In the genomic region with DNA sequence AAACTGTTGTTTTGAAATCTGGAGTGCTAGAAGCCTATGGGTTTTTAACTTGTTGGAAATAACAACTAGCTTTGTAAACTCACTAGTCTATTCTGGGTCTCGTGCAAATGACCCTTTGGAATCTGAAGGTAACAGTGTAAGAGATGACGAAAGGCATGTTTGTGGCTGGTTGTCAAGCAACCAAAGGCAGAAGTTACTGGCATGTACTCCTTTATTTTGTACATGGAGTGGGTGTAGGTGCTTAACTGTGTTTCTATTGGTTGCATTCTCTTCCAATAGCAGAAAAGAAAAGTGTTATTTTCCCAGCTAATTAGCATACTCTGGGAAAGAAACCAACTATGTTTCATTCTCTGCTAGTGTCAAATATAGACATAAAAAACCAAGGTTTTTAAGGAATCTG, we compare ENCODE assay signal across 8 mouse cellular contexts. TPM values are rescaled to one million over a fixed set of nuclear protein-coding genes. Genes with fewer than 3 reads are reported as not detected.
DNase-seq lines count a peak whose midpoint lies in the region; ATAC-seq and TF ChIP-seq lines count a peak whose summit lies in the region.

No protein-coding gene starts in this region.

- H3K79me2 ChIP-seq in liver, adult 2 months (ENCODE audit: control insufficient read depth, insufficient read depth, low read length) = no peaks in the 10 kb centered on the region

- no peaks in the 10 kb centered on the region for H3K36me3 ChIP-seq in liver, adult 2 months (ENCODE audit: control insufficient read depth, insufficient read depth, low read length)
- H3K36me3 ChIP-seq in liver, embryonic 11.5 days (ENCODE audit: control insufficient read depth, insufficient read depth, low read length) = no peaks in the 10 kb centered on the region

- WGBS in liver, adult 2 months = 17% methylated on average over 2 of the region's 2 CpGs
- 70% methylated on average over 2 of the region's 2 CpGs for whole genome bisulfite sequencing in liver, embryonic 11.5 days

- DNase-seq in frontal cortex, adult 2 months (ENCODE audit: extremely low spot score in 1 of 2, low spot score in 1 of 2) = no peak
- peak; percentile 99 for DNase-seq in liver, adult 2 months (ENCODE audit: extremely low read depth, low read depth, low spot score)
- DNase-seq in liver, embryonic 11.5 days (ENCODE audit: low spot score) = no peak
- peak; percentile 56 for DNase-seq in heart, adult 8-10 months (ENCODE audit: low spot score)
- DNase-seq in lung, postnatal 10 days = peak; percentile 8
- no peak for DNase-seq in ovary, postnatal 14 days (ENCODE audit: low spot score)
- DNase-seq in right cerebral cortex, postnatal 25 days = no peak

- H3K4me1 ChIP-seq in liver, adult 2 months (ENCODE audit: control insufficient read depth, insufficient read depth, low read length) = peaks cover 25% of the 10 kb centered on the region
- H3K4me1 ChIP-seq in liver, embryonic 11.5 days (replicated peaks; ENCODE audit: control insufficient read depth, insufficient read depth, low read length) = no peaks in the 10 kb centered on the region

- no peak overlapping the region for H3K4me2 ChIP-seq in liver, embryonic 11.5 days

- peak; percentile 92 for ATAC-seq in frontal cortex, adult (ENCODE audit: low TSS enrichment)
- no peak for ATAC-seq in liver, embryonic 11.5 days (replicated peaks; ENCODE audit: low FRiP score)

- H3K9ac ChIP-seq in liver, adult 2 months (ENCODE audit: low read depth, low read length) = no peak overlapping the region
- H3K9ac ChIP-seq in liver, embryonic 11.5 days (ENCODE audit: low read depth, low read length) = no peak overlapping the region

- no peak for TF ChIP-seq CTCF in liver, adult 2 months (IDR thresholded peaks at IDR 0.05; ENCODE audit: low read depth, low read length)

- no peaks in the 10 kb centered on the region for H3K27me3 ChIP-seq in liver, adult 2 months (ENCODE audit: control insufficient read depth, insufficient read depth, low read length)
- no peaks in the 10 kb centered on the region for H3K27me3 ChIP-seq in liver, embryonic 11.5 days (replicated peaks; ENCODE audit: control insufficient read depth, insufficient read depth, low read length)

- no peak overlapping the region for H3K4me3 ChIP-seq in liver, adult 2 months (ENCODE audit: insufficient read depth, low read depth, low read length)
- H3K4me3 ChIP-seq in liver, embryonic 11.5 days (ENCODE audit: low read depth, low read length) = no peak overlapping the region

- TF ChIP-seq POLR2A in liver, adult 2 months (IDR thresholded peaks at IDR 0.05; ENCODE audit: extremely low read depth, insufficient read depth, low read length) = no peak

- no peak overlapping the region for H3K27ac ChIP-seq in liver, adult 2 months (replicated peaks; ENCODE audit: insufficient read depth, low read depth, low read length)
- H3K27ac ChIP-seq in liver, embryonic 11.5 days (ENCODE audit: low read depth, low read length) = no peak overlapping the region

- H3K9me3 ChIP-seq in liver, embryonic 11.5 days (ENCODE audit: control insufficient read depth, low read length) = no peaks in the 10 kb centered on the region

RNA-seq across cellular contexts. Expression of a gene that starts 9.6 kb away (rescaled TPM):
- 32.9 and 35.2 TPM in 2 replicates for polyA plus RNA-seq in frontal cortex, adult 2 months (2012; rRNA removed)
- 137 and 148 TPM in 2 replicates for total RNA-seq in liver, adult 2 months (2014; rRNA removed)
- polyA plus RNA-seq in liver, adult 2 months (2012; rRNA removed) = 10.4 and 12.5 TPM in 2 replicates
- 3.5 TPM in 2 replicates for polyA plus RNA-seq in liver, embryonic 11.5 days (2014; fragmentation: Nextera tagmentation; extraction: Ambion mirVana)
- total RNA-seq in heart, adult 8-10 months (2022) = 100 to 1,000 TPM in 3 of 4 experiments, 10 to 100 TPM in 1; 92.8 to 122 (median 105) TPM

RNA-seq across cellular contexts. Expression of a gene that starts 35.9 kb away (rescaled TPM):
- polyA plus RNA-seq in frontal cortex, adult 2 months (2012; rRNA removed) = 6.8 and 8.1 TPM in 2 replicates
- 13.2 and 18.6 TPM in 2 replicates for total RNA-seq in liver, adult 2 months (2014; rRNA removed)
- polyA plus RNA-seq in liver, adult 2 months (2012; rRNA removed) = 9.1 and 15.7 TPM in 2 replicates
- polyA plus RNA-seq in liver, embryonic 11.5 days (2014; fragmentation: Nextera tagmentation; extraction: Ambion mirVana) = 4.6 and 5.2 TPM in 2 replicates
- 1 to 10 TPM; 1.7 to 3.4 (median 2.9) TPM for total RNA-seq in heart, adult 8-10 months (2022)

Comparison
In these comparisons a context has a peak if more than half of its experiments do, and no peak if none do; other contexts are left out.
1. DNase-seq: peak in liver, adult 2 months (single experiment), heart, adult 8-10 months (single experiment) and lung, postnatal 10 days (single experiment); none in frontal cortex, adult 2 months (0 of 2), liver, embryonic 11.5 days (single experiment), ovary, postnatal 14 days (single experiment) and right cerebral cortex, postnatal 25 days (single experiment).